14 mouse cellular contexts compared by ENCODE assay signal in the genomic region with DNA sequence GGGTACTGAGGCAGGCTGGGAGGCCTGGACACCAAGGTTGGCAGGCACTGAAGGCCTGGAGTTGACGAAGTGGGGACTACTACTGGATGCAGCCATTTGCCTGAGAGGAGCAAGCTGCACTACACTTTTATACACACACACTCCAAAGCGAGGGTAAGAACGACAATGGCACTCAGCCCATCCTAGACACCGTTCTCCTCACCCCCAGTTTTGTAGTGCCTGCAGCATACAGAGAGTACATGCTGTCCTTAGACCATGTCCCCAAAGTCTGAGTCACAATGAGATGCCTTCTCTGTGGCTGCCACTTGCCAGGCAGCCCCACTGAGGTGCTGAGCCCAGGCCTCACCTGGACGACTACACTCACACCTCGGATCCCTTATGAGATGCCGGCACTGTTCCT. TPM values are rescaled to one million over a fixed set of nuclear protein-coding genes. Genes with fewer than 3 reads are reported as not detected.
A peak's percentile ranks its signal among the peaks of the same experiment; 100 is the strongest.
DNase-seq lines count a peak whose midpoint lies in the region; ATAC-seq and TF ChIP-seq lines count a peak whose summit lies in the region.
"Had no signal": no experiment of that assay in that cellular context is flagged by ENCODE, and none has a peak within 500 bp of the region (broad histone marks: within the 10 kb centered on the region; RNA-seq: fewer than 3 reads in every experiment).

No protein-coding gene starts in this region.

- no peak overlapping the region for H3K9ac ChIP-seq in forebrain, embryonic 13.5 days
- no peak overlapping the region; the same call in 1 of the 2 replicates for H3K9ac ChIP-seq in forebrain, embryonic 11.5 days (ENCODE audit: low read length)
- 0 out of 2 replicates have a peak overlapping the region, but pooled peaks have one; percentile 9 for H3K9ac ChIP-seq in liver, embryonic 13.5 days
- no peak overlapping the region for H3K9ac ChIP-seq in liver, postnatal 0 days (replicated peaks)
- H3K9ac ChIP-seq in embryonic facial prominence, embryonic 13.5 days: peak overlapping the region; percentile 36; the same call in 1 of the 2 replicates
- H3K9ac ChIP-seq in midbrain, embryonic 13.5 days (replicated peaks): peak overlapping the region; percentile 42; the same call in 1 of the 2 replicates

- H3K27me3 ChIP-seq in forebrain, embryonic 13.5 days: no peaks in the 10 kb centered on the region
- H3K27me3 ChIP-seq in forebrain, embryonic 11.5 days (ENCODE audit: control insufficient read depth, insufficient read depth, low read length): no peaks in the 10 kb centered on the region
- H3K27me3 ChIP-seq in liver, embryonic 13.5 days: no peaks in the 10 kb centered on the region
- no peaks in the 10 kb centered on the region for H3K27me3 ChIP-seq in liver, postnatal 0 days (ENCODE audit: insufficient read depth, low read length)
- H3K27me3 ChIP-seq in embryonic facial prominence, embryonic 13.5 days: no peaks in the 10 kb centered on the region
- H3K27me3 ChIP-seq in midbrain, embryonic 13.5 days: 0 out of 2 replicates have a peak, but pooled peaks cover 3% of the 10 kb centered on the region

- H3K4me2 ChIP-seq in forebrain, embryonic 13.5 days: no peak overlapping the region
- H3K4me2 ChIP-seq in forebrain, embryonic 11.5 days (ENCODE audit: low read depth, low read length, severe bottlenecking): no peak overlapping the region
- H3K4me2 ChIP-seq in liver, embryonic 13.5 days: 0 out of 2 replicates have a peak overlapping the region, but pooled peaks have one; percentile 13
- H3K4me2 ChIP-seq in liver, postnatal 0 days (ENCODE audit: low read depth, low read length): no peak overlapping the region
- no peak overlapping the region for H3K4me2 ChIP-seq in embryonic facial prominence, embryonic 13.5 days
- H3K4me2 ChIP-seq in midbrain, embryonic 13.5 days (replicated peaks): 0 out of 2 replicates have a peak overlapping the region, but pooled peaks have one; percentile 2

- 89% methylated on average over 7 of the region's 7 CpGs for WGBS in forebrain, embryonic 13.5 days
- WGBS in forebrain, embryonic 11.5 days: 89% methylated on average over 7 of the region's 7 CpGs
- 75% methylated on average over 7 of the region's 7 CpGs for WGBS in liver, embryonic 13.5 days (ENCODE audit: insufficient replicate concordance)
- 76% methylated on average over 7 of the region's 7 CpGs for WGBS in liver, postnatal 0 days (ENCODE audit: insufficient replicate concordance)
- WGBS in embryonic facial prominence, embryonic 13.5 days: 92% methylated on average over 7 of the region's 7 CpGs
- 86% methylated on average over 7 of the region's 7 CpGs for WGBS in midbrain, embryonic 13.5 days

- H3K4me3 ChIP-seq in forebrain, embryonic 13.5 days: no peak overlapping the region
- no peak overlapping the region for H3K4me3 ChIP-seq in forebrain, embryonic 11.5 days (ENCODE audit: low read depth, low read length)
- H3K4me3 ChIP-seq in liver, embryonic 13.5 days (replicated peaks): no peak overlapping the region
- no peak overlapping the region for H3K4me3 ChIP-seq in liver, postnatal 0 days (ENCODE audit: low read depth, low read length)
- H3K4me3 ChIP-seq in embryonic facial prominence, embryonic 13.5 days: no peak overlapping the region
- H3K4me3 ChIP-seq in midbrain, embryonic 13.5 days (replicated peaks): no peak overlapping the region
- H3K4me3 ChIP-seq: erythroblast, embryonic 14.5 days had no signal

- no peaks in the 10 kb centered on the region for H3K9me3 ChIP-seq in forebrain, embryonic 13.5 days (replicated peaks)
- H3K9me3 ChIP-seq in forebrain, embryonic 11.5 days (ENCODE audit: control insufficient read depth, low read length): no peaks in the 10 kb centered on the region
- H3K9me3 ChIP-seq in liver, embryonic 13.5 days (replicated peaks): no peaks in the 10 kb centered on the region
- H3K9me3 ChIP-seq in liver, postnatal 0 days (ENCODE audit: low read length): no peaks in the 10 kb centered on the region
- no peaks in the 10 kb centered on the region for H3K9me3 ChIP-seq in embryonic facial prominence, embryonic 13.5 days
- no peaks in the 10 kb centered on the region for H3K9me3 ChIP-seq in midbrain, embryonic 13.5 days

- H3K4me1 ChIP-seq in forebrain, embryonic 13.5 days: peaks cover 63% of the 10 kb centered on the region
- H3K4me1 ChIP-seq in forebrain, embryonic 11.5 days (replicated peaks; ENCODE audit: control insufficient read depth, insufficient read depth, low read length): peaks cover 12% of the 10 kb centered on the region
- peaks cover 71% of the 10 kb centered on the region for H3K4me1 ChIP-seq in liver, embryonic 13.5 days (replicated peaks)
- H3K4me1 ChIP-seq in liver, postnatal 0 days (ENCODE audit: insufficient read depth): peaks cover 13% of the 10 kb centered on the region
- peaks cover 46% of the 10 kb centered on the region for H3K4me1 ChIP-seq in embryonic facial prominence, embryonic 13.5 days
- peaks cover 85% of the 10 kb centered on the region for H3K4me1 ChIP-seq in midbrain, embryonic 13.5 days (replicated peaks)

- no peak for ATAC-seq in forebrain, embryonic 13.5 days
- ATAC-seq in forebrain, embryonic 11.5 days (replicated peaks; ENCODE audit: low FRiP score): no peak
- no peak for ATAC-seq in liver, embryonic 13.5 days (ENCODE audit: low read depth)
- no peak for ATAC-seq in liver, postnatal 0 days
- ATAC-seq in embryonic facial prominence, embryonic 13.5 days (ENCODE audit: insufficient number of reproducible peaks, insufficient read depth, low FRiP score, low TSS enrichment, low read depth): no peak
- ATAC-seq in midbrain, embryonic 13.5 days: no peak
- ATAC-seq: lung, postnatal 0 days had no signal

- H3K36me3 ChIP-seq in forebrain, embryonic 13.5 days (ENCODE audit: poor library complexity, severe bottlenecking): 0 out of 2 replicates have a peak, but pooled peaks cover 4% of the 10 kb centered on the region
- no peaks in the 10 kb centered on the region for H3K36me3 ChIP-seq in forebrain, embryonic 11.5 days (ENCODE audit: control insufficient read depth, insufficient read depth, low read length)
- H3K36me3 ChIP-seq in liver, embryonic 13.5 days: peaks cover 27% of the 10 kb centered on the region
- no peaks in the 10 kb centered on the region for H3K36me3 ChIP-seq in liver, postnatal 0 days (replicated peaks; ENCODE audit: insufficient read depth, low read length)
- H3K36me3 ChIP-seq in embryonic facial prominence, embryonic 13.5 days: peaks cover 33% of the 10 kb centered on the region
- peaks cover 4% of the 10 kb centered on the region; the same call in 1 of the 2 replicates for H3K36me3 ChIP-seq in midbrain, embryonic 13.5 days

- TF ChIP-seq EP300 in liver, postnatal 0 days (IDR thresholded peaks at IDR 0.05; ENCODE audit: low read depth): no peak

- no peak for DNase-seq in forebrain, embryonic 11.5 days (ENCODE audit: low spot score)
- no peak for DNase-seq in liver, embryonic 13.5 days
- no peak for DNase-seq in liver, postnatal 0 days
- DNase-seq in urinary bladder, postnatal 25 days (ENCODE audit: low spot score): no peak
- DNase-seq in cerebellum, postnatal 10 days: no peak
- DNase-seq: cerebellum, adult 11 months; heart, postnatal 10 days; kidney, adult 11 months; liver had no signal

- TF ChIP-seq CTCF in liver, postnatal 0 days (IDR thresholded peaks at IDR 0.05; ENCODE audit: low read depth): no peak

- 0 out of 2 replicates have a peak overlapping the region, but pooled peaks have one; percentile 8 for H3K27ac ChIP-seq in forebrain, embryonic 13.5 days
- H3K27ac ChIP-seq in forebrain, embryonic 11.5 days (ENCODE audit: low read depth, low read length): no peak overlapping the region
- no peak overlapping the region for H3K27ac ChIP-seq in liver, embryonic 13.5 days
- H3K27ac ChIP-seq in liver, postnatal 0 days (ENCODE audit: low read depth): no peak overlapping the region
- H3K27ac ChIP-seq in embryonic facial prominence, embryonic 13.5 days: no peak overlapping the region
- H3K27ac ChIP-seq in midbrain, embryonic 13.5 days: peak overlapping the region; percentile 65

RNA-seq across cellular contexts. Expression of a gene that starts 3.9 kb away (rescaled TPM):
- 310 and 318 TPM in 2 replicates for polyA plus RNA-seq in forebrain, embryonic 13.5 days (2015; fragmentation: Nextera tagmentation; extraction: Ambion mirVana)
- 330 and 336 TPM in 2 replicates for polyA plus RNA-seq in forebrain, embryonic 11.5 days (2014; fragmentation: Nextera tagmentation; extraction: Ambion mirVana)
- polyA plus RNA-seq in liver, embryonic 13.5 days (2015; fragmentation: Nextera tagmentation; extraction: Ambion mirVana): 211 and 216 TPM in 2 replicates
- 101 and 107 TPM in 2 replicates for polyA plus RNA-seq in liver, postnatal 0 days (2015; fragmentation: Nextera tagmentation; extraction: Ambion mirVana)
- polyA plus RNA-seq in embryonic facial prominence, embryonic 13.5 days (2015; fragmentation: Nextera tagmentation; extraction: Ambion mirVana): 328 and 350 TPM in 2 replicates
- 356 and 378 TPM in 2 replicates for polyA plus RNA-seq in midbrain, embryonic 13.5 days (2015; fragmentation: Nextera tagmentation; extraction: Ambion mirVana)

RNA-seq across cellular contexts. Expression of a gene that starts 37.8 kb away (rescaled TPM):
- polyA plus RNA-seq in forebrain, embryonic 13.5 days (2015; fragmentation: Nextera tagmentation; extraction: Ambion mirVana): 0.21 and 0.35 TPM in 2 replicates
- polyA plus RNA-seq in forebrain, embryonic 11.5 days (2014; fragmentation: Nextera tagmentation; extraction: Ambion mirVana): 0.08 and 0.19 TPM in 2 replicates
- 0.06 TPM in 1 of 2 replicates, not detected in the other for polyA plus RNA-seq in liver, embryonic 13.5 days (2015; fragmentation: Nextera tagmentation; extraction: Ambion mirVana)
- polyA plus RNA-seq in liver, postnatal 0 days (2015; fragmentation: Nextera tagmentation; extraction: Ambion mirVana): 0.06 and 0.34 TPM in 2 replicates
- polyA plus RNA-seq in embryonic facial prominence, embryonic 13.5 days (2015; fragmentation: Nextera tagmentation; extraction: Ambion mirVana): 0.40 and 0.42 TPM in 2 replicates
- polyA plus RNA-seq in midbrain, embryonic 13.5 days (2015; fragmentation: Nextera tagmentation; extraction: Ambion mirVana): 0.22 and 0.46 TPM in 2 replicates
- polyA plus RNA-seq: erythroblast, embryonic 14.5 days had no signal

Comparison
In these comparisons a context has a peak if more than half of its experiments do, and no peak if none do; other contexts are left out.
1. H3K27ac ChIP-seq: peak in forebrain, embryonic 13.5 days (single experiment) and midbrain, embryonic 13.5 days (single experiment); none in forebrain, embryonic 11.5 days (single experiment), liver, embryonic 13.5 days (single experiment), liver, postnatal 0 days (single experiment) and embryonic facial prominence, embryonic 13.5 days (single experiment).
2. H3K4me2 ChIP-seq: peak in liver, embryonic 13.5 days (single experiment) and midbrain, embryonic 13.5 days (single experiment); none in forebrain, embryonic 13.5 days (single experiment), forebrain, embryonic 11.5 days (single experiment), liver, postnatal 0 days (single experiment) and embryonic facial prominence, embryonic 13.5 days (single experiment).
3. H3K9ac ChIP-seq: peak in liver, embryonic 13.5 days (single experiment), embryonic facial prominence, embryonic 13.5 days (single experiment) and midbrain, embryonic 13.5 days (single experiment); none in forebrain, embryonic 13.5 days (single experiment), forebrain, embryonic 11.5 days (single experiment) and liver, postnatal 0 days (single experiment).